Mouse (Mus musculus): ENCODE measurements at regions not wholly inside any gene's neighbourhood (a gene's known extent, or its start where the extent isn't known, plus 50 kb on each side); places are given as distances from the start of the nearest gene placed in this dataset.

DNA sequence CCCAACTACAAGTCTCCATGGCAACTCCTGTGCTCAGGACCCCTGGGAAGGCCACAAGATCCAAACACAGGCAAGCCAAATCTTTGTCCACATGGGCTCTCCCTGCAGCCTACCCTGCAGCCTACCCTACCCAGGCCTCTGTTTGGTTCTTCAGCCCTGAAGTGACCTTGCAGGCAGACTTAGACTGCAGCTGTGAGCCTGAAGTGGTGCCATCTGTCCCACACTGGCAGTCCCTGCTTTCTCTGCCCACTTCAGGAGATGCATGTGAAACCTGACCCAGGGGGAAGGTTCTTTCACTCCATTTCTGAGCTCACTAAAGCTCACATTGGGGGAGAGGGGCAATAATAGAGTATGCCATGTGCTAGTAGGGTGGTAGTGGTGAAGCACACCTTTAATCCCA lies 160.4 kb upstream of the Ubl3 start:
- Histone ChIP-seq H3K36me3 (ENCODE audit: inconsistent target) (no peaks in the 10 kb centered on the region), H3K79me2 (ENCODE audit: inconsistent target) (no peaks in the 10 kb centered on the region), H3K27ac (no peak overlapping the region), H3K4me3 (ENCODE audit: inconsistent target) (no peak overlapping the region)

DNA sequence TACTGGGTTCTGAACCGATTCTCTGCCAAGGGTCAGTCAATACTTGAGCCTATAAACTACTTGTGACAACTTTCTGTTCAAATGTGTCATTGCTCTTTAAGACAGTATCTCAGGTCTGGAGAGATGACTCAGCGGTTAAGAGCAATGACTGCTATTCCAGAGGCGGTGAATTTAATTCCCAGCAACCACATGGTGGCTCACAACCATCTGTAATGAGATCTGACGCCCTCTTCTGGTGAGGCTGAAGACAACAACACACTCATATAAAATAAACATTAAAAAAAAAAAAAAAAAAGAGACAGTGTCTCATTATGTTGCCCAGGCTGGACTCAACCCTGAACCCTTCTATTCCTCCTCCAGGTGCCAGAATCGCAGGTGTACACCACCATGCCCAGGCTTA lies 159.0 kb upstream of the Ubl3 start:
- H3K79me2 ChIP-seq (ENCODE audit: inconsistent target) = no peaks in the 10 kb centered on the region
- no peaks in the 10 kb centered on the region for H3K36me3 ChIP-seq (ENCODE audit: inconsistent target)
- no peak overlapping the region for H3K27ac ChIP-seq
- H3K4me3 ChIP-seq (ENCODE audit: inconsistent target) = no peak overlapping the region
- 89% methylated on average over 5 of the region's 5 CpGs for WGBS (ENCODE audit: missing documents)

DNA sequence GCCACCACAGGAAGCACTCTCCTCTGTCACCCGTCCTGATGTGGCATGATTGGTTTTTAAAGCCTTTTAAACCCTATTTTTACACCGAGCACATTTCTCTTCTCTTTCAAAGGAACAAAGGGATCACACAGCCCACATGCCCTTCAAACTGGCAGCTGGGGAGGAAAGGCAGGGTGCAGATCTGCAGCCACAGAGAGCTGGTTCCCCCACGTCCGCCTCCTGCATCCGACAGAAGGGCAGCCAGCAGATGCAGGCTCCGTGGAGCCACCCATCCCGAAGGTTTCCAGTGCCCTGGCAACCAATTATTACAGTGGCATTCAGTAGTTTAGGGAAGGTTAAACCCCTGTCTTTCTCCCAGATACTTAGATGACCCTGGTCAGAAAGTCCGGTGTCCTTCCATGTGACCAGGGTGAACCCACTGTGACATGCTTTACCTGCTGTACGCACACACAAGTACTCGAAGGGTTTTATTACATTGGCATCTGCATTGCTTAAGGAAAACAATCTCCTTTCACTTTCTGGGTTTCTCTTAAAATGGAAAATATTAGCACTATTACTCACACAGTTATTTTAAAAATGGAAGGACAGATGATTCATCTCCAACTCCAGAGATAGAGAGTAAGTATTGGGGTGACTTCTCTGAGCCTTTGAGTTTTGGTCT lies 156.7 kb upstream of the Ubl3 start:
- WGBS (ENCODE audit: missing documents) = 43% methylated on average over 9 of the region's 10 CpGs
- H3K79me2 ChIP-seq (ENCODE audit: inconsistent target) = no peaks in the 10 kb centered on the region
- H3K4me3 ChIP-seq (ENCODE audit: inconsistent target) = no peak overlapping the region
- H3K36me3 ChIP-seq (ENCODE audit: inconsistent target) = no peaks in the 10 kb centered on the region
- peak overlapping the region; percentile 90 for H3K27ac ChIP-seq

DNA sequence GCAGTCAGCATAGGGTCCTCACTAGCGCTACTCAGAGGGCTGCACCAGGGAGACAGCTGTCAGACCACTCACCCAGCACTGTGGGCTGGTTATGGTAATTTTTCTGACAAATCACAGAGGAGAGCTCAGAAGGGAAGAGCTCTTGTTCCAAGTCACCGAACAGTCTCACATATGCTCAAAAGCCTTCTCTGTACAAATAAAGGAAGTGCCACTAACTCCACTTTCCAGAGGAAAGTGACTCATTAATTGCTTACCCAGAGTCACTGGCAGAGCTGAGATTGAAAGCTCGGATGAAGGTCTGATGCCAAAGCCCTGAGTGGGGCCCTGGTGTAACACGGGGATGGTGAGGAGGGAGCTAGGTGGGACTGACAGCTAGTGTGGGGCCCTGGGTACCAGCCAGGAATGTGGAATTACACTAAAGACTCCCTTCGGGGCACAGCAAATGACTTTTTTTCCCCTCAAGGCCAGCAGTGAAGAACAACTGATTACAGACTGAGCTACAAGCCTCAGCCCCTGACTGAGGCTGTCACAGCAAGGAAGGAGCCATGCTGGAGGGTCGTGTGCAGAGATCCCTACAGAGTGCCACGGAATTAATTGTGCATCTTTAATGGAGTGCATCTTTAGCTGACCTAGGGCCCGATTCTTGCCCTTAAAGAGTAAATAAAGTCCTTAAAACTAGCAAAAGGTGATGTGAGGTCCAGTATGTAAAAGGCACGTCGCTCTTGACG lies 155.6 kb upstream of the Ubl3 start:
- Histone ChIP-seq H3K36me3 (ENCODE audit: inconsistent target) (no peaks in the 10 kb centered on the region), H3K79me2 (ENCODE audit: inconsistent target) (no peaks in the 10 kb centered on the region), H3K27ac (peak overlapping the region; percentile 90), H3K4me3 (ENCODE audit: inconsistent target) (no peak overlapping the region)
- 31% methylated on average over 11 of the region's 11 CpGs for WGBS (ENCODE audit: missing documents)

DNA sequence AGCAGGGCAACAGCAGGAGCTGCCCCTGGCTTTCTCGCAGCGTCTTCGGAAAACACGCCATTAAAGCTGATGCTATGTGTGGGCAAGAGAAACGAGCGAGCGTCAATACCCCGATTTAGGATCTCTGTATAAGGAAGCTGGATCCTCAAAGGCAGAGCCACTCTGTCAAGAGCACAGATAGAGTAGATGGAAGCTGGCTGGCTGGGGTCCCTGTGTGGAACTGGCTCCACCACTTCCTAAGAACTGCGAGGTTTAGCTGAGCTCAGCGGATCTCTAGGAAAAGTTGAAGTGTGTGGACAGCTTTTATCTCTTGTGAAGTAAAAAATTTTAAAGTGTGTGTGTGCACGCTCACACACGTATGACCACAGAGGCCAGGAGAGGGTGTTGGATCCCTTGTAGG lies 154.7 kb upstream of the Ubl3 start:
- WGBS (ENCODE audit: missing documents) = 89% methylated on average over 12 of the region's 12 CpGs
- Histone ChIP-seq H3K27ac (peak overlapping the region; percentile 90), H3K79me2 (ENCODE audit: inconsistent target) (no peaks in the 10 kb centered on the region), H3K4me3 (ENCODE audit: inconsistent target) (no peak overlapping the region), H3K36me3 (ENCODE audit: inconsistent target) (no peaks in the 10 kb centered on the region)

DNA sequence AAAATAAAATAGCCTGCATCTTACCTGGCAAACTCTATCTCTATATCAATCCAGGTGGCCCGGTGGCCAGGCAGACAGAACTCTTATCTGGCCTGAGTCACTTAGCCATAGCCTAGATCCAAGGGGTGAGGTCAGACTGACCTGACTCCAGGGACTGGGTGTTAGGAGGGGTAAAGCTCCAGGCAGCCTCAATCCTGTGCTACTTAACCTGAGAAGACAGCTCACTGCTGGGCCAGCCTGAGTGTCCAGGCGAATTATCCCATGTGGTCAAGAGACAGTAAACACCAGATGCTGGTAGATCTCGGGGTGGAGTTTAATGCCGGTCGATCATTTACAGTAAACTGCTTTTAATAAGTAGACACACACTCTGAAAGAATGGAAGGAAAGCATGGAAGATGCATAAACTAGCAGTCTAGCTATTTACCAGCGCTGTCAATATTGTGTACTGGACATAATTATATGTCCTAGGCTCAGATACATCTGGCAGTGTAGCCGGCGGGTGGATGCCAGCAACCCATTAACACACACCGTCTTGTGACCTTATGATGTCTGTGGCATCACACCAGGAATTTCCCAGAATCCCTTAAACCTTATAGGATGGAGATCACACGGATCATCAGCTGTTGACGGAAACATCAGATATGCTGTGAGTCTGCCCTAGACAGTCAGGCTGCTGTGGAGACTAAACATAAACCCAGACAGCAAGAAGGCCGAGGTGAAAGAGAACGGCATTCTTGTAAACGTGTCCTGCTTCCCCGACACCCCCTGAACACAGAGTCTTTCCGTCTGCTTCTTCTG lies 153.9 kb upstream of the Ubl3 start:
- WGBS (ENCODE audit: missing documents) = 98% methylated on average over 16 of the region's 16 CpGs
- Histone ChIP-seq H3K4me3 (ENCODE audit: inconsistent target) (no peak overlapping the region), H3K27ac (no peak overlapping the region), H3K36me3 (ENCODE audit: inconsistent target) (no peaks in the 10 kb centered on the region), H3K79me2 (ENCODE audit: inconsistent target) (no peaks in the 10 kb centered on the region)

DNA sequence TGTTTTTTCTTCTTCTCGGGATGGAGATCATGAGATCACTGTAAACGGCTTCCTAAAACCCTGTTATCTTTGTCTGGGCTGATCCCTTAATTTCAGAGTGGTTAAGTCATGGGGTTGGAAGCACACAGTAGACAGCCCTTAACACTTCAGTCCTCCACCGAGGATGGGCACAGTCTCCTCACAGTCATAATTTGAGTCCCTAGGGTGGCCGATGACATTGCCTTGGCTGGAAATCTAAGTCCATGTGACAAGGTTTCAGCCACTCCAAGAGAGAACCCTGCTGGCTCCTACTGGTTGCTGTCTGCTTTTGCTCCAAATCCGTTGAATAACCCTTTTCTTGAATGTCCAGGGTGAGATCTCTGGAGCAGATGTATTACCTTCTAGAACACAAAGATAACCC lies 152.2 kb upstream of the Ubl3 start:
- H3K36me3 ChIP-seq (ENCODE audit: inconsistent target) = no peaks in the 10 kb centered on the region
- WGBS (ENCODE audit: missing documents) = 81% methylated on average over 5 of the region's 5 CpGs
- no peak overlapping the region for H3K4me3 ChIP-seq (ENCODE audit: inconsistent target)
- H3K27ac ChIP-seq = no peak overlapping the region
- no peaks in the 10 kb centered on the region for H3K79me2 ChIP-seq (ENCODE audit: inconsistent target)

DNA sequence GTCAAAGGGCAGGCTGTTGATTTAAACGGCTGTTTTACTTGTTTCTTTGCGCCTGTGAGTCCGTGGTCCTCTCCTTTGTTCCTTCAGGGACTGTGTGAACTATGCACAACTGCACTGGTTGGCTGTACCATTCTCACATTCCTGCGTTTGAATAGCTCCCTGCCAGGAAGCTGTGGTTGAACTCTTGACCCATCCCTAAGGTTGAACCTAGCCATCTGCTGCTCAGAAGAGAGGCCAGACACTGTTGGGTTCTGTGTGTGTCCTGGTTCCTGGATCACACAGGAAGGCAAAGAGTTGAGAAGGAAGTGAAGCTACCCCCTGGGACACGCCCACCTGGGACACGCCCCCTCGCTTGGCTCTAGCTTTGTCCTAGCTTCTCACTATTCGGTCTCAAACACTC lies 149.3 kb upstream of the Ubl3 start:
- H3K36me3 ChIP-seq (ENCODE audit: inconsistent target) = no peaks in the 10 kb centered on the region
- no peak overlapping the region for H3K27ac ChIP-seq
- no peak overlapping the region for H3K4me3 ChIP-seq (ENCODE audit: inconsistent target)
- WGBS (ENCODE audit: missing documents) = 68% methylated on average over 8 of the region's 8 CpGs
- no peaks in the 10 kb centered on the region for H3K79me2 ChIP-seq (ENCODE audit: inconsistent target)

DNA sequence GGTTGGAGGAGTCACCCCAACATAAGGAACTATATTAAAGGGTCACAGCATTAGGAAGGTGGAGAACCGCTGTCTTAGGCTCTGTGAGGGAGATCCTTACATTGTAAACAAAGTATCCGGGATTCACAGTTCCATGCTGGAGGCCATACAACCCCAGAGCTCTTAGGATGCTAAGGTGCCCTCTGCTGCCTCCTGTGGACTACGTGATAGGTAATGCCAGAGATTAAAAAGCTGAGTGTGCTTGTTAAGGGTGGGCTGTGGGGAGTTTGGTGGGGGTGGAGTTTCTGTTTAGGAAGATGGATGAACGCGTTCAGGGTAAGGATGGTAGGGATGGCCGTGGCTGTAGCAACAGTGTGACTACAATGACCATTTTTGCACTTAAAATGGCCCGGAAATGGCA lies 148.4 kb upstream of the Ubl3 start:
- Histone ChIP-seq H3K27ac (no peak overlapping the region), H3K36me3 (ENCODE audit: inconsistent target) (no peaks in the 10 kb centered on the region), H3K4me3 (ENCODE audit: inconsistent target) (no peak overlapping the region), H3K79me2 (ENCODE audit: inconsistent target) (no peaks in the 10 kb centered on the region)
- 93% methylated on average over 7 of the region's 7 CpGs for WGBS (ENCODE audit: missing documents)

DNA sequence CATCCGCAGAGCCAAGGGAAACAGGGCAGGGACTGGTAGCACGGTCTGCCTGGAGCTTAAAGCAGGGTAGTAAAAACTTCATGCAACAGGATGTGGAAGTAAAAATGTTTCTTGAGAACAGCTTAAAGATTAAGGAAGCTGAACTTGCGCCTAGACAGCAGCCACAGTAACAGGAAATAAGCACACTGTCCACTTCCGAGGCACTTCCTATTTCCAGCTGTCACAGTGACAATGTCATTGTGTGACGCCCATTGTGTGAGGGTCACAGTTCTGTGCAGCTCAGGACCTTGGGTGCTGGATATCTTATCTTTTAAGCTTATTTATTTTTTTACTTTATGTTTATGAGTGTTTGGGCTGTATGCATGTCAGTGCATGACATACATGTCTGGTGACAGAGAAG lies 147.7 kb upstream of the Ubl3 start:
- 33% methylated on average over 5 of the region's 5 CpGs for WGBS (ENCODE audit: missing documents)
- Histone ChIP-seq H3K4me3 (ENCODE audit: inconsistent target) (no peak overlapping the region), H3K79me2 (ENCODE audit: inconsistent target) (no peaks in the 10 kb centered on the region), H3K36me3 (ENCODE audit: inconsistent target) (no peaks in the 10 kb centered on the region), H3K27ac (peak overlapping the region; percentile 60)

DNA sequence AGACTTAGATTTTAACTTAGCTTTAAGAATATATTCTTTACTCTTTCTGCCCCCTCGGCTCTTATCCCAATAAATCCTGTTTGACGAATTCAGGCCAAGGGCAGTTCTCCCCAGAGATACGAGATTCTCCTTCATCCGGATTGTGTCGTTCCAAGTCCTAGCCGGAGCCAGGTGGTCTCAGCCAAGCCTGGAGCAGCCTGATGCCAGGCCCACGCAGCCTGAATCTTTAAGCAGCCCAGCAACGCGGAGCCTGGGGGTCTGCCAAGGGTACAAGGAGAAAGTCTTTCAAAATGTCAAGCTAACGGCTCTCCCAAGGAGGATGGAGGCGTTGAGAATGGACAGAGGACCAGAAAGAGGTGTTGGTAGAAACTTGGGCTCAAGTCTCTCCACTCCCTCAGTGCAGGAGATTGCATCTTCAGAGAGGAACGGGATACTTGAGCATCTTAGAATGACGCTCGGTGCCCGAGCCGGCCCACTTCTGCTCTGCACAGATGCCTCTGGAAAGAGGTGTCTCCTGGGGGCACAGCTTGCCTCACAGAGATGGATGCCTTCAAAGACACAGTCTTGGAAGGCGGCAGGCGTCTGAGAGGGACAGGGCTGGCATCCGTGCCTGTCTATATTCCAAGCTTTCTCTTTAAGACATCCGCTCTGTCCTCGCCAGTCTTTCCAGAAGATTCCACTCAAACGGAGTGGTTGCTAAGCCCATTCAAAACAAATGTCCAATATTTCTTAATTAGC lies 145.2 kb upstream of the Ubl3 start:
- Histone ChIP-seq H3K79me2 (ENCODE audit: inconsistent target) (no peaks in the 10 kb centered on the region), H3K4me3 (ENCODE audit: inconsistent target) (no peak overlapping the region), H3K36me3 (ENCODE audit: inconsistent target) (no peaks in the 10 kb centered on the region), H3K27ac (no peak overlapping the region)
- 95% methylated on average over 22 of the region's 22 CpGs for WGBS (ENCODE audit: missing documents)

DNA sequence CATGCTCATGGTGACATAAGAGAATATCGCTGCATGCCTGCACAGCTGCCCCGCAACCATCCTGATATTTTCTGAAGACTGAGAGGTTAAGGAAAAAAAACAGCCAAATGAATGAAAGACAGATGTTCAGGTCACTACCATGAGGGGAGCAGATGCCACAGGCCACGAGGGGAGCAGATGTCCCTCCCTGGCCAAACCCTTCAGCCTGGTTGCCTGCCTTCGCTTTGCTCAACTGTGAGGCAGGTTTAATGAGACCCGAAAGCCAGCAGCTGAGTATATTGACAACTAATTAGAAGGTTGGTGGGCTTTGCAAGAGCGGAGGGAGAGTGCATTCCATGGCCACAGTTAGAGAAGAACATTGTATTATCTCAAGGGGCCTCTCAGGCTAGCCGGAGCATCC lies 141.8 kb upstream of the Ubl3 start:
- Histone ChIP-seq H3K36me3 (ENCODE audit: inconsistent target) (no peaks in the 10 kb centered on the region), H3K79me2 (ENCODE audit: inconsistent target) (no peaks in the 10 kb centered on the region), H3K27ac (no peak overlapping the region), H3K4me3 (ENCODE audit: inconsistent target) (no peak overlapping the region)
- over 99% methylated on average over 7 of the region's 7 CpGs for WGBS (ENCODE audit: missing documents)

DNA sequence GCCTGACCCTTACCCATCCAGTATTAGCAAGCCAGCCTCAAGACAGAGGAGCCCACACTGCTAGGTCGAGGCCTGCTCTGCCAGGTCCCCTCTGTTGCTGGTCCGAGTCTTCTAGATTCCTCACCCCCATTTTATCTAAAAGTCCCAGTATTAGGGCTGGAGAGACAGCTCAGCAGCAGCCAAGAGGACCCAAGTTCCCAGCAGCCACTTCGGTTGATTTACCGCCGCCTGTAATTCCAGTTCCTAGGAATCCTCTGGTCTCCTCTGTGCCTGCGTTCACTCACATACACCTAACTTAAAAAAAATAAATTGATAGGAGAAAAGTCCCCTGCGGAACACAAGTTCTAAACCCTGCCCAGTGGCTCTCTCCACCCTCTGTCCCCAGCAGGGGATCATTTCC lies 138.9 kb upstream of the Ubl3 start:
- no peaks in the 10 kb centered on the region for H3K36me3 ChIP-seq (ENCODE audit: inconsistent target)
- 95% methylated on average over 7 of the region's 7 CpGs for WGBS (ENCODE audit: missing documents)
- no peak overlapping the region for H3K27ac ChIP-seq

DNA sequence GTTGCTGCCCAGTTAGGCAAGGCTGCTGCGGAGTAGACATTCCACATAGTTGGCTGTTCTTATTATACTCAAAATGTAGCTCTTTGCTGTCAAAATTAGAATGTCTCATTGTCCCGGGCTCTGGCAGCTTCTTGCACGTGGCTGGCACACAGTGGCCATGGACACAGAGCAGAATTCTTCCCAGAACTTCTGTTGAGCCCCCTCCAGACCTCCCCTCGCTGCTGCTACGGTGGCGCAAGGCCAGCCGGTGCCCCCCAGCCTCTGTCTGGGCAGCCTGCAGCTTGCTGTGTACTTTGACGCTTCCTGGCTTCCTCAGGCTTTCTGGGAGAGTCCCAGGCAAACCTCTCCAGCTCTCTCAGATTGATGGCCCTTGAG lies 138.2 kb upstream of the Ubl3 start:
- no peak overlapping the region for H3K27ac ChIP-seq
- H3K79me2 ChIP-seq (ENCODE audit: inconsistent target) = no peaks in the 10 kb centered on the region
- H3K4me3 ChIP-seq (ENCODE audit: inconsistent target) = no peak overlapping the region
- no peaks in the 10 kb centered on the region for H3K36me3 ChIP-seq (ENCODE audit: inconsistent target)
- 87% methylated on average over 8 of the region's 8 CpGs for WGBS (ENCODE audit: missing documents)

More for the DNA sequence above, 138.9 kb upstream of the Ubl3 start:
- H3K4me3 ChIP-seq (ENCODE audit: inconsistent target) = no peak overlapping the region
- no peaks in the 10 kb centered on the region for H3K79me2 ChIP-seq (ENCODE audit: inconsistent target)
